Mouse (Mus musculus) embryonic facial prominence, embryonic 13.5 days (tissue): Measurements from ENCODE around the gene Tasp1. TPM values are rescaled to one million over a fixed set of nuclear protein-coding genes. Genes with fewer than 3 reads are reported as not detected.
"Not testable (repeated sequence)": the region's sequence is repeated elsewhere in the genome, so short reads cannot be mapped to it uniquely, and the experiment has no call there.

Experiments
- ATAC-seq: fragments of 200-750 bp; cut with Nextera tagmentation; 2 replicates; pipeline ENCODE4 v1.8.0; 2017; ENCODE audit warnings: low read depth; ENCODE audit not compliant: insufficient number of reproducible peaks, insufficient read depth, low FRiP score, low TSS enrichment
- H3K27ac ChIP-seq: fragments of 300-500 bp; sonication (generic); 2 replicates; pipeline ENCODE4 v1.5.1; 2015; ENCODE audit warnings: moderate library complexity, mild to moderate bottlenecking, inconsistent platforms
- H3K27me3 ChIP-seq: fragments of 300-500 bp; sonication (generic); 2 replicates; pipeline ENCODE4 v1.6.1; 2015; ENCODE audit warnings: mild to moderate bottlenecking, inconsistent platforms
- H3K36me3 ChIP-seq: fragments of 300-500 bp; sonication (generic); 2 replicates; pipeline ENCODE4 v1.6.1; 2015; ENCODE audit warnings: mild to moderate bottlenecking, inconsistent platforms
- H3K4me1 ChIP-seq: fragments of 300-500 bp; sonication (generic); 2 replicates; pipeline ENCODE4 v1.6.1; 2015; ENCODE audit warnings: inconsistent platforms
- H3K4me2 ChIP-seq: fragments of 300-500 bp; sonication (generic); 2 replicates; pipeline ENCODE4 v1.6.1; 2015; ENCODE audit warnings: moderate library complexity, mild to moderate bottlenecking, inconsistent platforms
- H3K4me3 ChIP-seq: fragments of 300-500 bp; sonication (generic); 2 replicates; pipeline ENCODE4 v1.5.1; 2015; ENCODE audit warnings: mild to moderate bottlenecking, inconsistent platforms
- H3K9ac ChIP-seq: fragments of 300-500 bp; sonication (generic); 2 replicates; pipeline ENCODE4 v1.6.1; 2015; ENCODE audit warnings: mild to moderate bottlenecking, inconsistent platforms
- H3K9me3 ChIP-seq: fragments of 300-500 bp; sonication (generic); 2 replicates; pipeline ENCODE4 v1.6.1; 2016; ENCODE audit warnings: inconsistent platforms
- WGBS: fragments of 180-500 bp; shearing (Covaris S2); methylation state at CpG from one replicate; pipeline ENCODE4 v1.1.7; 2015; ENCODE audit warnings: mixed read lengths; 5-methylcytosine and 5-hydroxymethylcytosine counted together
- polyA plus RNA-seq: library from polyadenylated mRNA; unstranded; fragments of >200 nt; fragmentation: Nextera tagmentation; extraction: Ambion mirVana; gene quantifications from 2 replicates; pipeline ENCODE4 v1.2.1, GENCODE M21; 2015

Gene Tasp1
- polyA plus RNA-seq, 1 experiment from 2014 or later: 23.9 TPM

GRCm38 (mm10) chr2:139934577-139934976, 132.0 kb downstream of the Tasp1 start:
- no peaks in the 10 kb centered on the region for H3K36me3 ChIP-seq
- peak overlapping the region; percentile 67 for H3K27ac ChIP-seq
- peaks cover 25% of the 10 kb centered on the region for H3K4me1 ChIP-seq
- peak overlapping the region; percentile 12; the same call in 1 of the 2 replicates for H3K4me2 ChIP-seq
- H3K4me3 ChIP-seq: no peak overlapping the region
- H3K9ac ChIP-seq: no peak overlapping the region
- 18% methylated on average over 10 of the region's 10 CpGs for WGBS
- H3K9me3 ChIP-seq: no peaks in the 10 kb centered on the region
- ATAC-seq: no peak
- no peaks in the 10 kb centered on the region for H3K27me3 ChIP-seq

GRCm38 (mm10) chr2:139934033-139934572, 132.5 kb downstream of the Tasp1 start:
- Histone ChIP-seq H3K4me2 (peak overlapping the region; percentile 12; the same call in 1 of the 2 replicates), H3K4me1 (peaks cover 25% of the 10 kb centered on the region), H3K4me3 (no peak overlapping the region), H3K9me3 (no peaks in the 10 kb centered on the region), H3K27ac (peak overlapping the region; percentile 67; the same call in 1 of the 2 replicates), H3K27me3 (no peaks in the 10 kb centered on the region), H3K9ac (no peak overlapping the region), H3K36me3 (no peaks in the 10 kb centered on the region)
- 37% methylated on average over 4 of the region's 4 CpGs for WGBS
- no peak for ATAC-seq

GRCm38 (mm10) chr2:139932211-139932610, 134.4 kb downstream of the Tasp1 start:
- no peak overlapping the region for H3K4me3 ChIP-seq
- H3K36me3 ChIP-seq: no peaks in the 10 kb centered on the region
- H3K4me2 ChIP-seq: no peak overlapping the region
- ATAC-seq: no peak
- no peaks in the 10 kb centered on the region for H3K9me3 ChIP-seq
- H3K27ac ChIP-seq: no peak overlapping the region
- 70% methylated on average over 2 of the region's 2 CpGs for WGBS
- peaks cover 25% of the 10 kb centered on the region for H3K4me1 ChIP-seq
- H3K27me3 ChIP-seq: no peaks in the 10 kb centered on the region
- H3K9ac ChIP-seq: no peak overlapping the region

- ATAC-seq: no peak
These were observed 141.7 kb downstream of the Tasp1 start for GRCm38 (mm10) chr2:139924937-139925336.

GRCm38 (mm10) chr2:139921395-139921794, 145.2 kb downstream of the Tasp1 start:
- H3K9me3 ChIP-seq, H3K4me2 ChIP-seq, H3K9ac ChIP-seq, H3K27me3 ChIP-seq, ATAC-seq, H3K27ac ChIP-seq, H3K4me1 ChIP-seq, H3K36me3 ChIP-seq, H3K4me3 ChIP-seq: not testable (repeated sequence)

More at GRCm38 (mm10) chr2:139924937-139925336, 141.7 kb downstream of the Tasp1 start:
- H3K27ac ChIP-seq: no peak overlapping the region
- 10% methylated on average over 1 of the region's 1 CpGs for WGBS
- H3K9me3 ChIP-seq: no peaks in the 10 kb centered on the region
- no peaks in the 10 kb centered on the region for H3K27me3 ChIP-seq
- no peak overlapping the region for H3K4me2 ChIP-seq
- H3K9ac ChIP-seq: no peak overlapping the region
- H3K4me3 ChIP-seq: no peak overlapping the region
- H3K4me1 ChIP-seq: peaks cover 9% of the 10 kb centered on the region; the same call in 1 of the 2 replicates
- H3K36me3 ChIP-seq: no peaks in the 10 kb centered on the region

- Histone ChIP-seq H3K4me3 (no peak overlapping the region), H3K4me2 (no peak overlapping the region), H3K36me3 (no peaks in the 10 kb centered on the region), H3K9me3 (no peaks in the 10 kb centered on the region), H3K4me1 (peaks cover 5% of the 10 kb centered on the region; the same call in 1 of the 2 replicates), H3K9ac (no peak overlapping the region), H3K27me3 (no peaks in the 10 kb centered on the region), H3K27ac (no peak overlapping the region)
- no peak for ATAC-seq
- 59% methylated on average over 2 of the region's 2 CpGs for WGBS
These were observed 146.8 kb downstream of the Tasp1 start for GRCm38 (mm10) chr2:139919757-139920156.

GRCm38 (mm10) chr2:139906441-139907157, 160.0 kb downstream of the Tasp1 start:
- 86% methylated on average over 9 of the region's 9 CpGs for WGBS

GRCm38 (mm10) chr2:139891405-139892089, 175.1 kb downstream of the Tasp1 start:
- Histone ChIP-seq H3K27ac (no peak overlapping the region), H3K4me3 (no peak overlapping the region), H3K27me3 (no peaks in the 10 kb centered on the region), H3K9me3 (no peaks in the 10 kb centered on the region; the same call in 1 of the 2 replicates), H3K9ac (no peak overlapping the region), H3K36me3 (no peaks in the 10 kb centered on the region), H3K4me1 (no peaks in the 10 kb centered on the region), H3K4me2 (no peak overlapping the region)
- ATAC-seq: no peak

More at GRCm38 (mm10) chr2:139906441-139907157, 160.0 kb downstream of the Tasp1 start:
- Histone ChIP-seq H3K27me3 (no peaks in the 10 kb centered on the region), H3K9me3 (no peaks in the 10 kb centered on the region), H3K4me2 (no peak overlapping the region), H3K9ac (no peak overlapping the region), H3K4me1 (no peaks in the 10 kb centered on the region), H3K27ac (no peak overlapping the region), H3K36me3 (0 out of 2 replicates have a peak, but pooled peaks cover 22% of the 10 kb centered on the region), H3K4me3 (no peak overlapping the region)
- ATAC-seq: no peak

GRCm38 (mm10) chr2:139884264-139884637, 182.4 kb downstream of the Tasp1 start:
- Histone ChIP-seq H3K27ac (peak overlapping the region; percentile 3; the same call in 1 of the 2 replicates), H3K4me2 (no peak overlapping the region), H3K9me3 (no peaks in the 10 kb centered on the region), H3K36me3 (no peaks in the 10 kb centered on the region), H3K4me1 (peaks cover 19% of the 10 kb centered on the region), H3K9ac (no peak overlapping the region), H3K4me3 (no peak overlapping the region), H3K27me3 (no peaks in the 10 kb centered on the region)
- WGBS: 43% methylated on average over 4 of the region's 4 CpGs
- ATAC-seq: no peak

GRCm38 (mm10) chr2:139883581-139884263, 182.9 kb downstream of the Tasp1 start:
- ATAC-seq: no peak
- WGBS: 63% methylated on average over 7 of the region's 7 CpGs

GRCm38 (mm10) chr2:139878052-139878621, 188.5 kb downstream of the Tasp1 start:
- Histone ChIP-seq H3K4me2 (no peak overlapping the region), H3K9ac (no peak overlapping the region), H3K4me1 (peaks cover 19% of the 10 kb centered on the region; the same call in 1 of the 2 replicates), H3K36me3 (no peaks in the 10 kb centered on the region), H3K27ac (peak overlapping the region; percentile 33; the same call in 1 of the 2 replicates), H3K9me3 (no peaks in the 10 kb centered on the region), H3K4me3 (no peak overlapping the region), H3K27me3 (no peaks in the 10 kb centered on the region)
- WGBS: 53% methylated on average over 7 of the region's 7 CpGs
- no peak for ATAC-seq

More at GRCm38 (mm10) chr2:139883581-139884263, 182.9 kb downstream of the Tasp1 start:
- no peak overlapping the region for H3K4me3 ChIP-seq
- H3K9me3 ChIP-seq: no peaks in the 10 kb centered on the region
- no peak overlapping the region for H3K9ac ChIP-seq
- H3K4me1 ChIP-seq: peaks cover 20% of the 10 kb centered on the region
- no peaks in the 10 kb centered on the region for H3K27me3 ChIP-seq
- no peaks in the 10 kb centered on the region for H3K36me3 ChIP-seq
- H3K27ac ChIP-seq: peak overlapping the region; percentile 3; the same call in 1 of the 2 replicates
- no peak overlapping the region for H3K4me2 ChIP-seq
